Mouse (Mus musculus) E14TG2a.4 (cell line): ENCODE results near the gene 2610042L04Rik.
"Not testable (repeated sequence)": the region's sequence is repeated elsewhere in the genome, so short reads cannot be mapped to it uniquely, and the experiment has no call there.

ENCODE experiments used
- CTCF ChIP-seq: conservative IDR thresholded peaks from 2 replicates; pipeline ENCODE4 v1.5.1; 2014; ENCODE audit warnings: low read length
- POU5F1 ChIP-seq: IDR thresholded peaks from 2 replicates; pipeline ENCODE4 v1.6.1; 2014; ENCODE audit warnings: low read length, borderline replicate concordance

DNA sequence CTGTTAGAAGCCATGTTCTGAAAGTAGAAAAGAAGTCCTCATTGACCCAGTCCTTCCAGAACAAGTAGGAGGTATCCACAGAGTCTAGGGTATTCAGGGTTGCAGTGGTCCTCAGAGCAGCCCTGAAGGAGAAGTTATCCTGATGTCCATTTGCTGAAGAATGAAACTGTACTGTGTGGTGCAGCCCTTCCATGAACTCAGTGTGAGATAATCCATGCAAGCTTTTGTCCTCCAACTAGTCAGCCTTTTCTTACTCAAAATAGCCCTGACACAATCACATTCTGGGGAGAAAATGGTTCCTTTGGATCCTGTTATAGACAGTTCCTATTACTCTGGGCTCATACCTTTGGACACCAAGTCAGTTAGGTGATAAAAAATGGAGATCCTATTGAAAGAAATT, 69.3 kb downstream of the 2610042L04Rik start:
- not testable (repeated sequence) for TF ChIP-seq CTCF, POU5F1
